Mouse (Mus musculus) CD8-positive naive resting alpha-beta T cell, adult 2 months (primary cell): ENCODE results near the gene Dstn.

Experiments
- DNase-seq, 2 experiments: peaks; one replicate each; pipeline ENCODE4 v3.0.0; 2022; ENCODE audit warnings: low read depth in 2 of 2, low spot score in 2 of 2

Dstn gene

GRCm38 (mm10) chr2:143951546-143952315 lies 36.6 kb downstream of the Dstn start:
- DNase-seq: no peak

GRCm38 (mm10) chr2:143953944-143954343 lies 38.8 kb downstream of the Dstn start:
- DNase-seq: no peak

- DNase-seq: no peak
Measured at GRCm38 (mm10) chr2:143955004-143955403, 39.9 kb downstream of the Dstn start.

GRCm38 (mm10) chr2:143955746-143956145 lies 40.6 kb downstream of the Dstn start:
- no peak for DNase-seq

GRCm38 (mm10) chr2:143962192-143962591 lies 47.1 kb downstream of the Dstn start:
- DNase-seq: no peak

GRCm38 (mm10) chr2:143963318-143963717 lies 48.2 kb downstream of the Dstn start:
- DNase-seq: no peak

GRCm38 (mm10) chr2:143969260-143969659 lies 54.1 kb downstream of the Dstn start:
- DNase-seq: no peak

- no peak for DNase-seq
Measured at GRCm38 (mm10) chr2:143970841-143971240, 55.7 kb downstream of the Dstn start.

- no peak for DNase-seq
Measured at GRCm38 (mm10) chr2:143971887-143972286, 56.8 kb downstream of the Dstn start.

- no peak for DNase-seq
Measured at GRCm38 (mm10) chr2:143973161-143973560, 58.0 kb downstream of the Dstn start.

GRCm38 (mm10) chr2:143975146-143975649 lies 60.1 kb downstream of the Dstn start:
- no peak for DNase-seq

- no peak for DNase-seq
Measured at GRCm38 (mm10) chr2:143978444-143979147, 63.5 kb downstream of the Dstn start.

- DNase-seq: peak; percentile 16 to 44
Measured at GRCm38 (mm10) chr2:143980781-143981398, 65.8 kb downstream of the Dstn start.

GRCm38 (mm10) chr2:143982152-143982551 lies 67.0 kb downstream of the Dstn start:
- DNase-seq: no peak

GRCm38 (mm10) chr2:143982901-143983300 lies 67.8 kb downstream of the Dstn start:
- DNase-seq: no peak

- DNase-seq: peak in 1 of 2 experiments; percentile 7
Measured at GRCm38 (mm10) chr2:143983482-143983881, 68.4 kb downstream of the Dstn start.

GRCm38 (mm10) chr2:143987485-143987884 lies 72.4 kb downstream of the Dstn start:
- no peak for DNase-seq

- DNase-seq: no peak
Measured at GRCm38 (mm10) chr2:143988016-143988415, 72.9 kb downstream of the Dstn start.

- no peak for DNase-seq
Measured at GRCm38 (mm10) chr2:143990997-143991396, 75.9 kb downstream of the Dstn start.

GRCm38 (mm10) chr2:143991964-143992672 lies 77.0 kb downstream of the Dstn start:
- no peak for DNase-seq
